Comparison of ENCODE assay signal across 18 mouse cellular contexts in genomic region chr19:47710376-47710775, GRCm38 (mm10). TPM values are rescaled to one million over a fixed set of nuclear protein-coding genes. Genes with fewer than 3 reads are reported as not detected.
DNase-seq lines count a peak whose midpoint lies in the region; ATAC-seq and TF ChIP-seq lines count a peak whose summit lies in the region.
"Had no signal": no experiment of that assay in that cellular context is flagged by ENCODE, and none has a peak within 500 bp of the region (broad histone marks: within the 10 kb centered on the region; RNA-seq: fewer than 3 reads in every experiment).

No protein-coding gene starts in this region.

- H3K9me3 ChIP-seq in stomach, postnatal 0 days (ENCODE audit: control insufficient read depth, low read length) = no peaks in the 10 kb centered on the region
- H3K9me3 ChIP-seq in hindbrain, postnatal 0 days (ENCODE audit: low read length) = no peaks in the 10 kb centered on the region
- H3K9me3 ChIP-seq in lung, postnatal 0 days (ENCODE audit: low read length) = no peaks in the 10 kb centered on the region
- H3K9me3 ChIP-seq: forebrain, embryonic 12.5 days; heart, embryonic 12.5 days had no signal

- peak; percentile 49; the same call in 1 of the 2 replicates for ATAC-seq in stomach, postnatal 0 days (ENCODE audit: low FRiP score, low TSS enrichment)
- no peak for ATAC-seq in hindbrain, postnatal 0 days
- no peak for ATAC-seq in lung, postnatal 0 days
- ATAC-seq: liver, postnatal 0 days had no signal

- 62% methylated on average over 4 of the region's 4 CpGs for WGBS in stomach, postnatal 0 days
- WGBS in hindbrain, postnatal 0 days = 81% methylated on average over 4 of the region's 4 CpGs
- WGBS in lung, postnatal 0 days = 76% methylated on average over 4 of the region's 4 CpGs

- no peak overlapping the region for H3K4me3 ChIP-seq in stomach, postnatal 0 days (ENCODE audit: low read depth, low read length)
- H3K4me3 ChIP-seq in hindbrain, postnatal 0 days (ENCODE audit: low read length) = no peak overlapping the region
- H3K4me3 ChIP-seq in lung, postnatal 0 days (ENCODE audit: low read depth, low read length) = no peak overlapping the region
- H3K4me3 ChIP-seq: forebrain, embryonic 12.5 days; heart, embryonic 12.5 days had no signal

- H3K4me2 ChIP-seq in stomach, postnatal 0 days (replicated peaks; ENCODE audit: low read depth) = no peak overlapping the region
- H3K4me2 ChIP-seq in hindbrain, postnatal 0 days (ENCODE audit: low read depth, low read length) = no peak overlapping the region
- H3K4me2 ChIP-seq in lung, postnatal 0 days (replicated peaks; ENCODE audit: low read depth, low read length) = no peak overlapping the region
- H3K4me2 ChIP-seq: forebrain, embryonic 12.5 days; heart, embryonic 12.5 days had no signal

- no peak for TF ChIP-seq EP300 in stomach, postnatal 0 days (optimal IDR thresholded peaks at IDR 0.05)
- TF ChIP-seq EP300 in lung, postnatal 0 days (IDR thresholded peaks at IDR 0.05) = no peak

- no peak for TF ChIP-seq CTCF in stomach, postnatal 0 days (IDR thresholded peaks at IDR 0.05; ENCODE audit: low read depth)
- TF ChIP-seq CTCF in hindbrain, postnatal 0 days (IDR thresholded peaks at IDR 0.05; ENCODE audit: low read depth) = no peak
- TF ChIP-seq CTCF in lung, postnatal 0 days (IDR thresholded peaks at IDR 0.05) = no peak

- H3K36me3 ChIP-seq in stomach, postnatal 0 days (ENCODE audit: control insufficient read depth, insufficient read depth, low read length) = no peaks in the 10 kb centered on the region
- no peaks in the 10 kb centered on the region for H3K36me3 ChIP-seq in hindbrain, postnatal 0 days (ENCODE audit: insufficient read depth, low read length)
- no peaks in the 10 kb centered on the region for H3K36me3 ChIP-seq in lung, postnatal 0 days (ENCODE audit: insufficient read depth, low read length)
- H3K36me3 ChIP-seq: forebrain, embryonic 12.5 days; heart, embryonic 12.5 days had no signal

- H3K4me1 ChIP-seq in stomach, postnatal 0 days (replicated peaks; ENCODE audit: control insufficient read depth, insufficient read depth) = no peaks in the 10 kb centered on the region
- H3K4me1 ChIP-seq in hindbrain, postnatal 0 days (ENCODE audit: insufficient read depth, low read length) = no peaks in the 10 kb centered on the region
- no peaks in the 10 kb centered on the region for H3K4me1 ChIP-seq in lung, postnatal 0 days (ENCODE audit: insufficient read depth, low read depth, low read length)
- H3K4me1 ChIP-seq: forebrain, embryonic 12.5 days; heart, embryonic 12.5 days had no signal

- H3K27ac ChIP-seq in stomach, postnatal 0 days (replicated peaks) = no peak overlapping the region
- H3K27ac ChIP-seq in hindbrain, postnatal 0 days = no peak overlapping the region
- H3K27ac ChIP-seq in lung, postnatal 0 days (ENCODE audit: low read length) = no peak overlapping the region
- H3K27ac ChIP-seq: forebrain, embryonic 12.5 days had no signal

- peak; percentile 34 to 73 for DNase-seq in left cerebral cortex, postnatal 14 days (ENCODE audit: low spot score in 2 of 2)
- DNase-seq in left cerebral cortex, postnatal 10 days (ENCODE audit: extremely low spot score in 1 of 2, low spot score in 2 of 2) = no peak
- DNase-seq in fibroblast of lung, adult 2 months (ENCODE audit: low read depth) = peak; percentile 61
- DNase-seq in layer of hippocampus, adult 9-11 months = peak; percentile 57
- no peak for DNase-seq in stomach, postnatal 0 days (ENCODE audit: low spot score)
- no peak for DNase-seq in hindbrain, postnatal 0 days (ENCODE audit: low spot score)
- no peak for DNase-seq in lung, postnatal 0 days (ENCODE audit: low spot score)
- DNase-seq: cerebellum, postnatal 14 days; gastrocnemius, postnatal 36 days; heart, postnatal 36 days; kidney, adult 18-20 months; kidney, postnatal 10 days; liver; liver, postnatal 0 days; lung, postnatal 36 days; thymus, adult 2 months had no signal

- intact Hi-C loops in left cerebral cortex, postnatal 14 days (cut with DNase I) = no loop called here
- intact Hi-C loops in left cerebral cortex, postnatal 10 days (cut with DNase I) = no loop called here

- H3K27me3 ChIP-seq in stomach, postnatal 0 days (ENCODE audit: control insufficient read depth, insufficient read depth, low read length) = no peaks in the 10 kb centered on the region
- no peaks in the 10 kb centered on the region for H3K27me3 ChIP-seq in hindbrain, postnatal 0 days (ENCODE audit: insufficient read depth, low read length)
- H3K27me3 ChIP-seq in lung, postnatal 0 days (replicated peaks; ENCODE audit: insufficient read depth, low read length) = no peaks in the 10 kb centered on the region
- H3K27me3 ChIP-seq: forebrain, embryonic 12.5 days; heart, embryonic 12.5 days had no signal

- no peak overlapping the region for H3K9ac ChIP-seq in stomach, postnatal 0 days (ENCODE audit: low read length)
- no peak overlapping the region for H3K9ac ChIP-seq in hindbrain, postnatal 0 days (replicated peaks; ENCODE audit: low read length)
- no peak overlapping the region for H3K9ac ChIP-seq in lung, postnatal 0 days (replicated peaks; ENCODE audit: low read depth)
- H3K9ac ChIP-seq: forebrain, embryonic 12.5 days; heart, embryonic 12.5 days; liver, postnatal 0 days had no signal

RNA-seq across cellular contexts. Expression of gene Col17a1, which starts 18.5 kb away (rescaled TPM):
- under 1 TPM; 0.23 to 0.40 TPM for total RNA-seq in left cerebral cortex, postnatal 14 days (2021)
- total RNA-seq in left cerebral cortex, postnatal 10 days (2021) = under 1 TPM; 0.32 to 0.51 TPM
- 13.9 and 20.1 TPM in 2 replicates for polyA plus RNA-seq in stomach, postnatal 0 days (2015; fragmentation: Nextera tagmentation; extraction: Ambion mirVana)
- total RNA-seq in hindbrain, postnatal 0 days (2014; rRNA removed) = 0.47 and 0.83 TPM in 2 replicates
- polyA plus RNA-seq in hindbrain, postnatal 0 days (2015; fragmentation: Nextera tagmentation; extraction: Ambion mirVana) = 0.42 and 0.61 TPM in 2 replicates
- polyA plus RNA-seq in lung, postnatal 0 days (2015; fragmentation: Nextera tagmentation; extraction: Ambion mirVana) = 2.5 and 3.5 TPM in 2 replicates
- total RNA-seq: heart, postnatal 36 days had no signal

RNA-seq across cellular contexts. Expression of gene Sfr1, which starts 21.1 kb away (rescaled TPM):
- total RNA-seq in left cerebral cortex, postnatal 14 days (2021) = 100 to 1,000 TPM in 1 of 2 experiments, 10 to 100 TPM in 1; 97.9 to 102 TPM
- 100 to 1,000 TPM; 101 to 111 TPM for total RNA-seq in left cerebral cortex, postnatal 10 days (2021)
- 181 and 186 TPM in 2 replicates for polyA plus RNA-seq in stomach, postnatal 0 days (2015; fragmentation: Nextera tagmentation; extraction: Ambion mirVana)
- total RNA-seq in hindbrain, postnatal 0 days (2014; rRNA removed) = 38.9 and 43.2 TPM in 2 replicates
- polyA plus RNA-seq in hindbrain, postnatal 0 days (2015; fragmentation: Nextera tagmentation; extraction: Ambion mirVana) = 188 and 200 TPM in 2 replicates
- polyA plus RNA-seq in lung, postnatal 0 days (2015; fragmentation: Nextera tagmentation; extraction: Ambion mirVana) = 166 and 171 TPM in 2 replicates

Comparison
In these comparisons a context has a peak if more than half of its experiments do, and no peak if none do; other contexts are left out.
1. DNase-seq: peak in left cerebral cortex, postnatal 14 days (2 of 2), fibroblast of lung, adult 2 months (single experiment) and layer of hippocampus, adult 9-11 months (single experiment); none in left cerebral cortex, postnatal 10 days (0 of 2), stomach, postnatal 0 days (single experiment), hindbrain, postnatal 0 days (single experiment) and lung, postnatal 0 days (single experiment).